Mouse (Mus musculus): ENCODE data around the gene Hlcs. TPM values are rescaled to one million over a fixed set of nuclear protein-coding genes. Genes with fewer than 3 reads are reported as not detected.

The Hlcs gene
- polyA plus RNA-seq, 1 experiment = 7.5 TPM

DNA sequence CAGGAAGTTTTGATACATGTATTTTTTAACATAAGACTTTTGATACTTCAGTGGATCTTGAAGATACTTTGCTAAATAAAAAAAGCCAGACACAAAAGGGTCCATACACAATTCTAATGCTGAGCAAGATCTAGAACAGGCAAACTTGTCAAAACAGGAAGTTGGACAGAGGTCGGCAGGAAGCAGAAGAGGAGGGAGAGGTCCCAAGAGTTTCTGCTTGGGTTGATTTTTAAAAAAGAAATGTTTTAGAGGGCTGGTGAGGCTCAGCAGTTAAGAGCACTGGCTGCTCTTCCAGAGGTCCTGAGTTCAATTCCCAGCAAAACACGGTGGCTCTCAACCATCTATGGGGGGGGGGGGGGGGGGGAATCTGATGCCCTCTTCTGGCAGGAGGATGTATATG is 73.2 kb downstream of the Hlcs start:
- TF ChIP-seq POLR2A (IDR thresholded peaks at IDR 0.05; ENCODE audit: borderline replicate concordance, control insufficient read depth, low read depth, low read length) = no peak
- no peak for TF ChIP-seq CTCF (IDR thresholded peaks at IDR 0.05; ENCODE audit: control insufficient read depth, insufficient read depth, low read length)
- Histone ChIP-seq H3K4me3 (replicated peaks; ENCODE audit: control insufficient read depth, low read depth, low read length) (no peak overlapping the region), H3K27ac (ENCODE audit: control insufficient read depth, insufficient read depth, low read depth, low read length, poor library complexity) (no peak overlapping the region), H3K4me1 (ENCODE audit: control insufficient read depth, insufficient read depth, low read length) (peaks cover 4% of the 10 kb centered on the region)
- 3% methylated on average over 2 of the region's 2 CpGs for WGBS

DNA sequence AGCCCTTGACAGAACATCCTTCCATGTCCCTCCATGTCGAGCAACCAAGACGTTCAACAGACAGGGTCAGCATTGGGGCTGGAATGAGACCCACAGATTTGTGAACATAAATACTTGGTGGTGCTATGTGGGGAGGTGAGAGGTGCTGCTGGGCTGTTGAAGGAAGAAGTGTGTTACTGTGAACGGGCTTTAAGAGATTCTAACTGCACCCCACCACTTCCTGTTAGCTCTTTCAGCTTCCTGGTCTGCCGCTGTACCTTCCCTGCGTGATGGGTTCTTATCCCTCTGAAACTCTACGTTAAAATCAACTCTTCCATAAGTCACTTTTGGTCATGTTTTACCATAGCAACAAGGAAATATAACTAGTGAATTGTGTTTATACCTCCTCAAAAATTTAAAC is 73.8 kb downstream of the Hlcs start:
- Histone ChIP-seq H3K27ac (ENCODE audit: control insufficient read depth, insufficient read depth, low read depth, low read length, poor library complexity) (peak overlapping the region; percentile 78), H3K4me3 (replicated peaks; ENCODE audit: control insufficient read depth, low read depth, low read length) (no peak overlapping the region)
- TF ChIP-seq POLR2A (IDR thresholded peaks at IDR 0.05; ENCODE audit: borderline replicate concordance, control insufficient read depth, low read depth, low read length) = no peak
- no peak for TF ChIP-seq CTCF (IDR thresholded peaks at IDR 0.05; ENCODE audit: control insufficient read depth, insufficient read depth, low read length)

DNA sequence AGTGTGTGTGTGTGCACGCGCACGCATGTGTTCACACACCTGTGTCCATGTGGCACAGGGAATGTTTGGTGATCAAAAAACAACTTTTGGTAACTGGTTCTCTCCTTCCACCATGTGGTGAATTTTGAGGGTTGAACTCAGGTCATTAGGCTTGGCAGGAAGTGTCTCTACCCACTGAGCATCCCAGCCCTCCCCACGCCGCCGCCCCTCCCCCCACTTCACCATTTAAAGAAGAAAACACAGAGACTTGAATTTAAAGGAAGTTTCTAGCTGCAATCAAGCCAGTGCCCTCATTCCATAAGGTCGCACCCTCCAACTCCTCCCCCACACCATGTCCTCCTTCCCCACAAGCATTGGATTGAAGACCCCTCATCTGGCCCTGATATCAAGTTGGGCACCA is 74.2 kb downstream of the Hlcs start:
- peak overlapping the region; percentile 78 for H3K27ac ChIP-seq (ENCODE audit: control insufficient read depth, insufficient read depth, low read depth, low read length, poor library complexity)
- no peak for TF ChIP-seq POLR2A (IDR thresholded peaks at IDR 0.05; ENCODE audit: borderline replicate concordance, control insufficient read depth, low read depth, low read length)
- no peak for TF ChIP-seq CTCF (IDR thresholded peaks at IDR 0.05; ENCODE audit: control insufficient read depth, insufficient read depth, low read length)
- 74% methylated on average over 7 of the region's 7 CpGs for WGBS

More for the DNA sequence above, 73.8 kb downstream of the Hlcs start:
- 25% methylated on average over 6 of the region's 6 CpGs for WGBS
- peaks cover 5% of the 10 kb centered on the region for H3K4me1 ChIP-seq (ENCODE audit: control insufficient read depth, insufficient read depth, low read length)

DNA sequence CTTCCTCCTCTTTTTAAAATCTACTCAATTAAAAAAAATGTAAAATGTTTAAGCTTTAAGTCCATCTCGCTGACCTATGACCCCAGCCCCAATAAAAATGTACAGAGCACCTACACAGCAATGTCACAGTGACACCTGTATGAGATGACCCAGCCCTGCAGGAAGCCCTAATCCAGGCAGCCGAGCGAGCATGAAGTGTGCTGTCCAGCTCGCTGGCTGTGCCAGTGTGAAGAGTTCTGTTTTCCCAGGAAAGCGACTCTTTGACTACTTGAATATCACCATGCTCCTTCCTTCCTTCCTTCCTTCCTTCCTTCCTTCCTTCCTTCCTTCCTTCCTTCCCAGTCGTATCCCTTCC is 76.3 kb downstream of the Hlcs start:
- H3K4me1 ChIP-seq (ENCODE audit: control insufficient read depth, insufficient read depth, low read length) = peaks cover 5% of the 10 kb centered on the region
- 81% methylated on average over 6 of the region's 6 CpGs for WGBS
- no peak overlapping the region for H3K27ac ChIP-seq (ENCODE audit: control insufficient read depth, insufficient read depth, low read depth, low read length, poor library complexity)
- H3K4me3 ChIP-seq (replicated peaks; ENCODE audit: control insufficient read depth, low read depth, low read length) = no peak overlapping the region
- TF ChIP-seq POLR2A (IDR thresholded peaks at IDR 0.05; ENCODE audit: borderline replicate concordance, control insufficient read depth, low read depth, low read length) = no peak
- TF ChIP-seq CTCF (IDR thresholded peaks at IDR 0.05; ENCODE audit: control insufficient read depth, insufficient read depth, low read length) = no peak

More for the DNA sequence above, 74.2 kb downstream of the Hlcs start:
- Histone ChIP-seq H3K4me1 (ENCODE audit: control insufficient read depth, insufficient read depth, low read length) (peaks cover 5% of the 10 kb centered on the region), H3K4me3 (replicated peaks; ENCODE audit: control insufficient read depth, low read depth, low read length) (no peak overlapping the region)

DNA sequence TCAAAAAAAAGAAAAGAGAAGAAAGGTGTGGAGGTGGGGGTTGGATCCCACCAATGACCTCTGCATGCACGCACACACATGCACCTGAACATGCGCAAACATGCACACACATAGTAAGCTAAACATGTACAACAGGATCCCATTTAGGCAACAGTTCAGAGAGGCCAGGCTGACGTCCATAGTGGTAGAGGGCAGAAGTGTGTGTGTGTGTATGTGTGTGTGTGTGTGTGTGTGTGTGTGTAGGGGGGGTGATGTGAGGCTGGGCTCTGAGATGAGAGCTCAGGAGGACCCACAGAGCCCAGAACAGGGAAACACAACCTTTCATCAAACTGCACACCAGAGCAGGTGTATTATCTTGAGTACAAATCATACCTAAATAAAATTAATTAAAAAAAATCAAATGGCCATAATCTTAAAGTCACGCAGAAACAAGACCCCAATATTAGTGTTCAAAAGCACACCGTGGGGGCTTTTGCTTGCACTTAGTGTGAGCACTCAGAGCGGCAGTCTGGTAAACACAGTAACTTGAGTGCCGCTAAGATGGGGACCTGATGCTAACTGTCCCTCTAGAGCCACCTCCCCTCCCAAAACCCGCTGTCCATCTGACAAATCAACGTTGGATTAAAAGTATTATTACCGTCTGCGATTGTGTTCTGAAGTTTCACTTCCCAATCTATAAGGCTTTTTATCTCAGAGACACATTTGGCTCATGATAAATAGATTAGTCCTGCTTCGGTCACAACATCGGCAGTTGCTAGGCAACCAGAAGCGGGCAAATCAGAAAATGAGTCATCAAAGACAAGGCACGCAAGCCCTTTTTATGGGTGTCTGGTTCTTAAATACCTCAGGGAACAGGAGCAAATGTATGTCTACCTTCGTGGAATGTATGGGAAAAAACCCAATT is 76.9 kb downstream of the Hlcs start:
- Histone ChIP-seq H3K27ac (ENCODE audit: control insufficient read depth, insufficient read depth, low read depth, low read length, poor library complexity) (peak overlapping the region; percentile 22; the same call in 1 of the 2 replicates), H3K4me3 (replicated peaks; ENCODE audit: control insufficient read depth, low read depth, low read length) (no peak overlapping the region), H3K4me1 (ENCODE audit: control insufficient read depth, insufficient read depth, low read length) (peaks cover 5% of the 10 kb centered on the region)
- TF ChIP-seq CTCF (IDR thresholded peaks at IDR 0.05; ENCODE audit: control insufficient read depth, insufficient read depth, low read length) = no peak
- WGBS = 76% methylated on average over 16 of the region's 16 CpGs

DNA sequence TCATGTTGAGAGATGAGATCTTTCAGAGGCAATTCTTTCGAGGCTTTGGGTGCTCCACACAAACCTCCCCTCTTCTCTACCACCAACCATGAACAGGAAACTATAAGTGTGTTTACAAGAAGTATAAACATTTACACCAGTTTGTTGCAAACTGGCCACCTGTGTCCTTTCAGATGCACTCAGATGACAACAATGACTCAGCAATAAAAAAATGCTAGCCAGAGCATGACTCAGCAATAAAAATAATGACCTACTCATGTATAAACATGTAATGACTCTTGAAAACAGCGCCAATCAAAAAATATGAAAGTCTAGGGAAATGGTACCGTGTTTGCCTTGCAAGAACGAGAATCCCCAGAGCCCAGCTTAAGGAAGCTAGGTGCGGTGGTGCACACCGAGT is 77.7 kb downstream of the Hlcs start:
- H3K4me3 ChIP-seq (replicated peaks; ENCODE audit: control insufficient read depth, low read depth, low read length) = no peak overlapping the region
- peaks cover 5% of the 10 kb centered on the region for H3K4me1 ChIP-seq (ENCODE audit: control insufficient read depth, insufficient read depth, low read length)
- 84% methylated on average over 6 of the region's 6 CpGs for WGBS
- TF ChIP-seq POLR2A (IDR thresholded peaks at IDR 0.05; ENCODE audit: borderline replicate concordance, control insufficient read depth, low read depth, low read length) (no peak), CTCF (IDR thresholded peaks at IDR 0.05; ENCODE audit: control insufficient read depth, insufficient read depth, low read length) (no peak)
- H3K27ac ChIP-seq (ENCODE audit: control insufficient read depth, insufficient read depth, low read depth, low read length, poor library complexity) = no peak overlapping the region

DNA sequence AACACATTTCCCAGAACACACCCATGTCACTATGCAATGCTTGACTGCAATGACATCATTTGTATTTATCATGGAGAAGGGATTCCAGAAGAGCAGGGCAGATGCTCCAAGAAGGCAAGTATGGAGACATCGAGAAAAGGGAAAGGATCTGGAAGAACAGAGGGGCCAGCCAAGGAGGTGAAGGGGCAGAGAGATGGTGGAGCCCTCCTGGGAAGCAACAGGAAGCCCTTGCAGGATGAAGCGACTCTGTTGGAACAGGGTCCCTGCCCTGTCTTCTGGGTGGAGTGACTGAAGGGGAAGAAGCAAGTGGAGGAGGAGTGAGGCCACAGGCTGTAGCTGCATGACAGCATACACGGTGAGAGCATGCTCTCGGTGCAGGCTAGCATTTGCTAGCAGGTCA is 79.2 kb downstream of the Hlcs start:
- TF ChIP-seq CTCF (IDR thresholded peaks at IDR 0.05; ENCODE audit: control insufficient read depth, insufficient read depth, low read length) (no peak), POLR2A (IDR thresholded peaks at IDR 0.05; ENCODE audit: borderline replicate concordance, control insufficient read depth, low read depth, low read length) (no peak)
- H3K4me3 ChIP-seq (replicated peaks; ENCODE audit: control insufficient read depth, low read depth, low read length) = no peak overlapping the region
- 56% methylated on average over 4 of the region's 4 CpGs for WGBS
- H3K4me1 ChIP-seq (ENCODE audit: control insufficient read depth, insufficient read depth, low read length) = peaks cover 3% of the 10 kb centered on the region; the same call in 1 of the 2 replicates
- H3K27ac ChIP-seq (ENCODE audit: control insufficient read depth, insufficient read depth, low read depth, low read length, poor library complexity) = no peak overlapping the region

DNA sequence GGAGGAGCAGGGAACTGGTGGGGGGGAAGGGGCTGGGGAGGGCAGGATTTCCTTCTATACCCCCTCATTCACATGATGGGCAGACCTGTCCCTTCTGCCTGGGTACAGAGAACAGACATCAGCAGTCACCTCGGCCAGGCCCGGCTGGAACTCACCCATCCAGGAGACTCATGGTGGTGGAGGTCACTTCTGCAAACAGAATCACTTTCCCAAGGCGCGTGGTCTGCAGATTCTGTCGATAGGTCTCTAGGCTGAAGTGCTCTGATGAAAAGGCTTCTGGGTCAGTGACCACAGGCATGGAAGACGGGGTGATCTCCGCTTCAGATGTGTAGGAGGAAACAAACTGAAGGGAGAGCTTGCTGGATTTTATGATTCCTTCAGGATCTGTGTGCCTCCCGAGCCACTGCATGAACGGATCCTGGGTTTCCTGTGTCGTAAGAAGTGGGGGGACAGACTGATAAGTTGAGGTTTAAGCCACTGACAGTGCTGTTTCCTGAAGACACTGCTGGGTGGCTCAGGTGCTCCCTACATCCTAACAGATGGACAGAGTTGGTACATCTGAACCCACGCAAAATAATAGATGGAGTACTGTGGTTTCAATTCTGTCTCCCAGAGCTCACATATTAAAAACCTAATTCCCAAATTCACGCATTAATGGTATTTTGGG is 82.3 kb downstream of the Hlcs start:
- Histone ChIP-seq H3K4me1 (ENCODE audit: control insufficient read depth, insufficient read depth, low read length) (peaks cover 1% of the 10 kb centered on the region; the same call in 1 of the 2 replicates), H3K4me3 (replicated peaks; ENCODE audit: control insufficient read depth, low read depth, low read length) (no peak overlapping the region), H3K27ac (ENCODE audit: control insufficient read depth, insufficient read depth, low read depth, low read length, poor library complexity) (peak overlapping the region; percentile 58)
- no peak for TF ChIP-seq CTCF (IDR thresholded peaks at IDR 0.05; ENCODE audit: control insufficient read depth, insufficient read depth, low read length)
- no peak for TF ChIP-seq POLR2A (IDR thresholded peaks at IDR 0.05; ENCODE audit: borderline replicate concordance, control insufficient read depth, low read depth, low read length)
- 26% methylated on average over 12 of the region's 12 CpGs for WGBS

Measured in bone marrow, adult 2 months (tissue).